Mouse (Mus musculus) forelimb bud, embryonic 11.5 days (tissue): ENCODE measurements around the gene Bdp1.
A peak's percentile ranks its signal among the peaks of the same experiment; 100 is the strongest.

Experiments used
- DNase-seq: peaks from one replicate; pipeline ENCODE4 v3.0.0-alpha.2; 2012; ENCODE audit warnings: low read depth, low spot score

The Bdp1 gene

GRCm38 (mm10) chr13:100001790-100002196 is 102.1 kb downstream of the Bdp1 start:
- DNase-seq = peak; percentile 70

- DNase-seq = no peak
These were observed 104.8 kb downstream of the Bdp1 start for GRCm38 (mm10) chr13:99999078-99999477.

DNA sequence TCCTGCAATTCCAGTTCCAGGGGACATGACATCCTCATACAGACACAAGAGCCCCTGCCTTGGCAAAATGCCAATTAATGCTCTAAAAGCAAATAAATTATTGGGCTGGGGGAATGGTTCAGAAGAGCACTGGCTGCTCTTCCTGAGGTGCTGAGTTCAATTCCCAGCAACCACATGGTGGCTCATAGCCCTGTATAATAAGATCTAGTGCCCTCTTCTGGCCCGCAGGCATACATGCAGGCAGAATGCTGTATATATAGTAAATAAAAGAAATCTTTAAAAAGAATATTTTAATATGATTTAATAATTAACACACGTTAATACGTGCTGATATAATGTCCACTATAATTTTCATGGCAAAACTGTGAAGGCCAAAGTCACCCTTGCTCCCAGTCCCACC is 105.8 kb downstream of the Bdp1 start:
- DNase-seq = no peak

- DNase-seq = no peak
These were observed 114.3 kb downstream of the Bdp1 start for GRCm38 (mm10) chr13:99989592-99989991.

GRCm38 (mm10) chr13:99983320-99983719 is 120.5 kb downstream of the Bdp1 start:
- DNase-seq = no peak

DNA sequence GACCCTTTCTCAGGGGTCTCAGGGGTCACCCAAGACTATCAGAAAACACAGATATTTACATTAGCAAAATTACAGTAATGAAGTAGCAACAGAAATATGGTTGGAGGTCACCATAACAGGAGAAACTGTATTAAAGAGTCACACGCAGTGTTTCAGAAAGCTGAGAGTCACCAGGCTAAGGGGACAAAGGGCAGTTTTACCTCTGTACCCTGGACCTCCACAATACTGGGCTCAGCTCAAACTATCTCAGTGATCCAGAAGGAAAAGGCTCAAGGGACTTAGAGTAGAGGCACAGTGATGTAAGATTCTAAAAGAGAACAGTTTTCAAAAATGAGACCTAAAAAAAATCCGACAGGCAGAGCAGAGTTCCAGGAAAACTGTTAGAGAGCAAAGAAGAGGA is 124.5 kb downstream of the Bdp1 start:
- no peak for DNase-seq

- DNase-seq = no peak
These were observed 133.8 kb downstream of the Bdp1 start for GRCm38 (mm10) chr13:99970089-99970488.
